In the genomic region with DNA sequence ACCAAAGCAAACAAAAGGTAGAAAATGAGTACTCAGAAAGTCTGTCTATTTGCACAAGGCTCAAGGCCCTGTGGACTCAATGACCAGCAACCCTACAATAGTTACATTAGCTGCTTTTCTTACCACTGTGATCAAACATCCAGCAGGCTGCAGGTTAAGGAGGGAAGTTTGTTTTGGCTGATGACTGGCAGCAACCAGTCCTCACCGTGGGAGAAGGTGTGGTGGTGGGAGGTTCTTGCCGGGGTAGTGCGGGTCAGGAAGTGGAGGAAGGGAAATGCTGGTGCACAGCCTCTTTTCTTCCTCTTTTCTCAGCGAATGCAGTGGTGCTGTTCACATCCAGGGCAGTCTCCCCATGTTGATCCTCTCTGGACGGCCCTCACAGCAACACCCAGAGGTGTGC, we compare ENCODE assay signal across 16 mouse cellular contexts. TPM values are rescaled to one million over a fixed set of nuclear protein-coding genes. Genes with fewer than 3 reads are reported as not detected.
DNase-seq lines count a peak whose midpoint lies in the region; ATAC-seq and TF ChIP-seq lines count a peak whose summit lies in the region.
"Had no signal": no experiment of that assay in that cellular context is flagged by ENCODE, and none has a peak within 500 bp of the region (broad histone marks: within the 10 kb centered on the region; RNA-seq: fewer than 3 reads in every experiment).

No protein-coding gene starts in this region.

- 21% methylated on average over 5 of the region's 5 CpGs for WGBS in lung, adult 2 months

- TF ChIP-seq CTCF in lung, adult 2 months (IDR thresholded peaks at IDR 0.05; ENCODE audit: insufficient read depth, low read length) = no peak
- no peak for TF ChIP-seq CTCF in cortical plate, adult 2 months (IDR thresholded peaks at IDR 0.05; ENCODE audit: extremely low read depth, insufficient read depth, low read length)

- no peak for ATAC-seq in activated CD4-positive, CD25-positive, alpha-beta regulatory T cell, adult 4 months

- no peak for TF ChIP-seq POLR2A in lung, adult 2 months (IDR thresholded peaks at IDR 0.05; ENCODE audit: borderline replicate concordance, extremely low read depth, low read depth, low read length)
- TF ChIP-seq POLR2A in cortical plate, adult 2 months (IDR thresholded peaks at IDR 0.05; ENCODE audit: extremely low read depth, insufficient read depth, low read length) = no peak

- no peak overlapping the region for H3K4me3 ChIP-seq in lung, adult 2 months (replicated peaks; ENCODE audit: extremely low read depth, low read depth, low read length)
- H3K4me3 ChIP-seq in cortical plate, adult 2 months (ENCODE audit: insufficient read depth, low read length) = no peak overlapping the region
- H3K4me3 ChIP-seq: embryonic facial prominence, embryonic 10.5 days; forebrain, embryonic 10.5 days; limb, embryonic 15.5 days had no signal

- peak; percentile 65 to 75 for DNase-seq in lung, adult 18-20 months
- DNase-seq in lung, adult 2 months = no peak
- peak; percentile 30 for DNase-seq in lung, postnatal 10 days
- DNase-seq in yolk sac, embryonic 10.5 days (ENCODE audit: low spot score) = peak; percentile 67
- no peak for DNase-seq in kidney, adult 9 months
- no peak for DNase-seq in adrenal gland, adult 18-20 months (ENCODE audit: low spot score in 2 of 2)
- DNase-seq: adrenal gland, postnatal 10 days; kidney, adult 11 months; layer of hippocampus, adult 9-11 months had no signal

- H3K4me1 ChIP-seq in lung, adult 2 months (ENCODE audit: control insufficient read depth, insufficient read depth, low read length) = peaks cover 8% of the 10 kb centered on the region
- H3K4me1 ChIP-seq in cortical plate, adult 2 months (ENCODE audit: control insufficient read depth, insufficient read depth, low read length) = no peaks in the 10 kb centered on the region
- H3K4me1 ChIP-seq: limb, embryonic 15.5 days had no signal

- H3K27ac ChIP-seq in cortical plate, adult 2 months (ENCODE audit: insufficient read depth, low read length) = peak overlapping the region; percentile 52; the same call in 1 of the 2 replicates
- H3K27ac ChIP-seq: embryonic facial prominence, embryonic 10.5 days; forebrain, embryonic 10.5 days; limb, embryonic 15.5 days had no signal

RNA-seq across cellular contexts. Expression of gene Pla2g16, which starts 23.8 kb away (rescaled TPM):
- polyA plus RNA-seq in lung, adult 2 months (2012; rRNA removed) = 15.1 and 19.0 TPM in 2 replicates
- 37.3 and 45.4 TPM in 2 replicates for polyA plus RNA-seq in cortical plate, adult 2 months (2012; rRNA removed)
- polyA plus RNA-seq in activated CD4-positive, CD25-positive, alpha-beta regulatory T cell, adult 4 months (2017; shearing (Covaris generic)) = 10 to 100 TPM; 84.0 to 95.7 TPM
- total RNA-seq in adrenal gland, adult 18-20 months (2021) = 100 to 1,000 TPM in 1 of 2 experiments, 10 to 100 TPM in 1; 60.4 to 132 TPM

RNA-seq across cellular contexts. Expression of gene Lgals12, which starts 26.0 kb away (rescaled TPM):
- polyA plus RNA-seq in lung, adult 2 months (2012; rRNA removed) = 3.2 and 6.0 TPM in 2 replicates
- 0.72 and 0.79 TPM in 2 replicates for polyA plus RNA-seq in cortical plate, adult 2 months (2012; rRNA removed)
- polyA plus RNA-seq in activated CD4-positive, CD25-positive, alpha-beta regulatory T cell, adult 4 months (2017; shearing (Covaris generic)) = not detected
- 10 to 100 TPM; 18.9 to 67.5 TPM for total RNA-seq in adrenal gland, adult 18-20 months (2021)

RNA-seq across cellular contexts. Expression of gene Hrasls5, which starts 31.3 kb away (rescaled TPM):
- polyA plus RNA-seq in lung, adult 2 months (2012; rRNA removed) = 0.15 and 0.40 TPM in 2 replicates
- 0.23 TPM in 1 of 2 replicates, not detected in the other for polyA plus RNA-seq in cortical plate, adult 2 months (2012; rRNA removed)
- polyA plus RNA-seq in activated CD4-positive, CD25-positive, alpha-beta regulatory T cell, adult 4 months (2017; shearing (Covaris generic)) = not detected
- total RNA-seq in adrenal gland, adult 18-20 months (2021) = under 1 TPM; 0.30 to 0.77 TPM
- total RNA-seq: gastrocnemius, adult 18-20 months had no signal
- polyA plus RNA-seq: embryonic facial prominence, embryonic 10.5 days; forebrain, embryonic 10.5 days; heart, postnatal 0 days; limb, embryonic 15.5 days had no signal

Comparison
In these comparisons a context has a peak if more than half of its experiments do, and no peak if none do; other contexts are left out.
1. DNase-seq: peak in lung, adult 18-20 months (2 of 2), lung, postnatal 10 days (single experiment) and yolk sac, embryonic 10.5 days (single experiment); none in lung, adult 2 months (single experiment), kidney, adult 9 months (single experiment) and adrenal gland, adult 18-20 months (0 of 2).